Mouse (Mus musculus): Measurements from ENCODE around the gene Nlrc5.

The Nlrc5 gene

GRCm38 (mm10) chr8:94566446-94567158, 132.4 kb downstream of the Nlrc5 start:
- in situ Hi-C loops (cut with MboI, MseI) = no loop called here

- in situ Hi-C loops (cut with MboI, MseI) = no loop called here
Observed at GRCm38 (mm10) chr8:94567159-94567849, 133.1 kb downstream of the Nlrc5 start.

GRCm38 (mm10) chr8:94568098-94568497, 133.9 kb downstream of the Nlrc5 start:
- in situ Hi-C loops (cut with MboI, MseI) = no loop called here

GRCm38 (mm10) chr8:94569419-94569818, 135.3 kb downstream of the Nlrc5 start:
- in situ Hi-C loops (cut with MboI, MseI) = no loop called here

GRCm38 (mm10) chr8:94571896-94572295, 137.7 kb downstream of the Nlrc5 start:
- in situ Hi-C loops (cut with MboI, MseI) = no loop called here

- in situ Hi-C loops (cut with MboI, MseI) = no loop called here
Observed at GRCm38 (mm10) chr8:94574159-94574907, 140.2 kb downstream of the Nlrc5 start.

GRCm38 (mm10) chr8:94575148-94575547, 141.0 kb downstream of the Nlrc5 start:
- in situ Hi-C loops (cut with MboI, MseI) = no loop called here

Measured in T-helper 1 cell (primary cell).